Mouse (Mus musculus) left cerebral cortex, postnatal 10 days (tissue): Measurements from ENCODE around the gene Rb1. TPM values are rescaled to one million over a fixed set of nuclear protein-coding genes. Genes with fewer than 3 reads are reported as not detected.

ENCODE experiments used
- DNase-seq, 2 experiments: peaks; one replicate each; pipeline ENCODE4 v3.0.0; 2021 to 2022; ENCODE audit warnings: low spot score in 2 of 2, mixed read lengths in 1 of 2; ENCODE audit errors: extremely low spot score in 1 of 2
- intact Hi-C: fragments of 180-260 bp; cut with DNase I; formaldehyde crosslinking; loops from one replicate; pipeline ENCODE4 v1.15.1; 2025
- microRNA-seq: library from miRNA; unstranded; fragments of <30 nt; microRNA quantifications from one replicate; pipeline ENCODE4 v1.2.0, GENCODE M21; 2022
- total RNA-seq, 2 experiments: library from RNA; stranded (reverse); gene quantifications; 2 replicates each; pipeline ENCODE4 v1.2.3; 2021

Gene Rb1
- total RNA-seq, 2 experiments from 2014 or later: 35.9 to 37.9 TPM

DNA sequence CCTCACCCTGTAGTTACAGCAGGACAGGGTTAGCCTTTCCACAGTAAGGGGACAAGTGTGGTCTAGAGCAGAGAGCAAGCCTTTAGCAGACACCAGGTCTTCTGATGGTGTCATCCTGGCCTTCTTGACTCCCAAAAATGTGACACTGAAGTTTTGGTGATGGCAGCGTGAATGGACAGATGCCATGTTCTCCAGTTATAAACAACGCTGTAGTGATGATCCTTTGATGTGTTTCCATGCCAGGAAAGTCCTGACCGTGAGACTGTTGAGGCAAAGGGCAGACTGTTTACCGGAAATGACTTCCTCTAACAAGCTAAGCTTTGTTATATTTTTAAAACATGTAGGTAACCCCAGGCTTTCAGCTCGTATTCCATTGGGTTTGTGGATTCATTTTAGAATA is 185.8 kb downstream of the Rb1 start:
- no peak for DNase-seq
- intact Hi-C loops: no loop called here

DNA sequence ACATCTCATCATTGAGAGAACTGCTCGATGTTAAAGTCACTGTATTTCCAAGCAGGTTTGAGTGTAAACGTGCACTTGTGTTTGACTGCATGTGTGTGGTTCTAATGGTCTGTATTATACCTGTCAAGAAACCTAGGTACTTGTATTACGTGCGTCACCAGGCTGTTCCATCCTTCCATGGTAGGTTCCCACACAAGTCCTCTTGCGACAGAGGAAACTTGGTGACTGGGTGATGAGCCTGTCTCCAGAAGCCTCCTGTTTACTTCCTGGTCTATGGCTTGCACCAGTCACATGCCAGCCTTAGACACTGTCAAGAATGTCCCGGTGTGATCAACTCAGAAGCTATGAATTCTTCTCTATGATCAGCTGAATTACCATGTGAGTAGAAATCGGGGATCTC is 187.1 kb downstream of the Rb1 start:
- intact Hi-C loops: no loop called here
- no peak for DNase-seq

DNA sequence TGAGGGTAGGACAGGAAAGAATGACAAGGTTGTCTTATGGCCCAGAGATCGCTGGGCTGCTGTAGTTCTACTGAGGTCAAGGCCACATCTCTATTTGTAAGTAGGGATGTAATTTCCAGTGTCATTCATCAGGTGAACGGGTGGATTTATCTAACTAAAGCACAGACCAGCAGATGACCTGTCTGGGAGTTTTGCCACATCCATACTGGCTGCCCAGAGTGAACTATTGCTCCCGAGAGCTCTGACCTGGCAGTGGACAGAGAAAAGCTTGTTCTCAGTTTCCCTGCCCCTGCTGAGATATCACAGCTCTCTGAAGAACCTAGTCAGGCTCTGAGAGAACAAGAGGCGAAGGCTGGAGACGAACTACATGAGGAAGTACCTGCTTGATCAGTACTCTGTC is 188.4 kb downstream of the Rb1 start:
- intact Hi-C loops: no loop called here
- no peak for DNase-seq

Small RNA genes lying within 50 kb of the gene (microRNA-seq; reads per million reads assigned to microRNA genes)
- not detected for gene Mir687

Other genes with a start within 250 kb of the Rb1 start
- gene Rcbtb2, start 202.8 kb downstream of the Rb1 start, total RNA-seq: 10 to 100 TPM; 25.2 to 27.1 TPM
- 1 to 10 TPM; 1.3 to 1.5 TPM for gene Lpar6, start 87.9 kb downstream of the Rb1 start, total RNA-seq
- 100 to 1,000 TPM; 537 to 566 TPM for gene Itm2b, start 59.5 kb upstream of the Rb1 start, total RNA-seq
- gene Med4, start 184.2 kb upstream of the Rb1 start, total RNA-seq: 10 to 100 TPM; 31.6 to 31.9 TPM
- 100 to 1,000 TPM; 141 to 150 TPM for gene Sucla2, start 199.5 kb upstream of the Rb1 start, total RNA-seq
- 1 to 10 TPM; 6.9 to 7.9 TPM for gene Nudt15, start 222.4 kb upstream of the Rb1 start, total RNA-seq